ENCODE assay signal across 8 mouse cellular contexts in genomic region chr1:136394506-136394905, GRCm38 (mm10). TPM values are rescaled to one million over a fixed set of nuclear protein-coding genes. Genes with fewer than 3 reads are reported as not detected.
A peak's percentile ranks its signal among the peaks of the same experiment; 100 is the strongest.
DNase-seq lines count a peak whose midpoint lies in the region; ATAC-seq and TF ChIP-seq lines count a peak whose summit lies in the region.

No protein-coding gene starts in this region.

- intact Hi-C loops in heart, postnatal 10 days (cut with DNase I), result no loop called here

- no peak overlapping the region for H3K9ac ChIP-seq in limb, embryonic 14.5 days (ENCODE audit: low read depth, low read length, severe bottlenecking)
- H3K9ac ChIP-seq in neural tube, embryonic 12.5 days, result no peak overlapping the region

- no peak overlapping the region; the same call in 1 of the 2 replicates for H3K4me2 ChIP-seq in limb, embryonic 14.5 days (replicated peaks; ENCODE audit: low read depth, low read length, severe bottlenecking)
- H3K4me2 ChIP-seq in neural tube, embryonic 12.5 days (replicated peaks), result peak overlapping the region; percentile 28

- WGBS in thymus, adult 2 months, result 34% methylated on average over 10 of the region's 10 CpGs
- 42% methylated on average over 10 of the region's 10 CpGs for WGBS in limb, embryonic 14.5 days
- 42% methylated on average over 10 of the region's 10 CpGs for WGBS in neural tube, embryonic 12.5 days

- H3K36me3 ChIP-seq in thymus, adult 2 months (ENCODE audit: control insufficient read depth, insufficient read depth, low read length), result no peaks in the 10 kb centered on the region
- H3K36me3 ChIP-seq in limb, embryonic 14.5 days (ENCODE audit: control insufficient read depth, insufficient read depth, low read length), result no peaks in the 10 kb centered on the region
- H3K36me3 ChIP-seq in neural tube, embryonic 12.5 days, result no peaks in the 10 kb centered on the region

- DNase-seq in thymus, adult 2 months, result peak; percentile 23
- no peak for DNase-seq in thymus, adult 18-20 months
- peak; percentile 63 to 73 for DNase-seq in heart, postnatal 10 days
- DNase-seq in limb, embryonic 14.5 days (ENCODE audit: low spot score), result peak; percentile 89
- no peak for DNase-seq in adipocyte (ENCODE audit: low spot score)
- DNase-seq in urinary bladder, postnatal 10 days (ENCODE audit: low spot score), result no peak

- H3K27me3 ChIP-seq in thymus, adult 2 months (ENCODE audit: control insufficient read depth, insufficient read depth, low read length), result no peaks in the 10 kb centered on the region
- no peaks in the 10 kb centered on the region for H3K27me3 ChIP-seq in limb, embryonic 14.5 days (ENCODE audit: control insufficient read depth, insufficient read depth, low read length)
- H3K27me3 ChIP-seq in neural tube, embryonic 12.5 days (replicated peaks), result no peaks in the 10 kb centered on the region

- no peak for TF ChIP-seq POLR2A in thymus, adult 2 months (IDR thresholded peaks at IDR 0.05; ENCODE audit: control insufficient read depth, extremely low read depth, insufficient read depth, low read length, poor library complexity)
- TF ChIP-seq POLR2A in limb, embryonic 14.5 days (IDR thresholded peaks at IDR 0.05; ENCODE audit: borderline replicate concordance, extremely low read depth, insufficient read depth, insufficient read length), result no peak

- no peak overlapping the region for H3K4me3 ChIP-seq in thymus, adult 2 months (ENCODE audit: control insufficient read depth, insufficient read depth, low read length)
- H3K4me3 ChIP-seq in limb, embryonic 14.5 days (replicated peaks; ENCODE audit: low read length), result no peak overlapping the region
- no peak overlapping the region for H3K4me3 ChIP-seq in neural tube, embryonic 12.5 days

- H3K9me3 ChIP-seq in limb, embryonic 14.5 days (ENCODE audit: control insufficient read depth, low read length), result no peaks in the 10 kb centered on the region
- H3K9me3 ChIP-seq in neural tube, embryonic 12.5 days, result no peaks in the 10 kb centered on the region

- TF ChIP-seq CTCF in thymus, adult 2 months (IDR thresholded peaks at IDR 0.05; ENCODE audit: borderline replicate concordance, control insufficient read depth, extremely low read depth, insufficient read depth, low read length, poor library complexity), result no peak

- H3K4me1 ChIP-seq in thymus, adult 2 months (replicated peaks; ENCODE audit: control insufficient read depth, insufficient read depth, low read length), result no peaks in the 10 kb centered on the region
- no peaks in the 10 kb centered on the region; the same call in 1 of the 2 replicates for H3K4me1 ChIP-seq in limb, embryonic 14.5 days (ENCODE audit: control insufficient read depth, insufficient read depth, low read length)
- no peaks in the 10 kb centered on the region for H3K4me1 ChIP-seq in neural tube, embryonic 12.5 days

- no peak overlapping the region for H3K27ac ChIP-seq in thymus, adult 2 months (ENCODE audit: control insufficient read depth, insufficient read depth, low read length)
- H3K27ac ChIP-seq in limb, embryonic 14.5 days (replicated peaks; ENCODE audit: low read depth, low read length), result no peak overlapping the region
- no peak overlapping the region for H3K27ac ChIP-seq in neural tube, embryonic 12.5 days

- peak; percentile 76 for ATAC-seq in erythroid progenitor cell, adult 5-6 weeks (replicated peaks; ENCODE audit: low FRiP score, poor library complexity, severe bottlenecking)
- peak; percentile 84 for ATAC-seq in limb, embryonic 14.5 days (ENCODE audit: low FRiP score, low read depth)
- no peak for ATAC-seq in neural tube, embryonic 12.5 days (ENCODE audit: low FRiP score, low read depth)

RNA-seq across cellular contexts. Expression of gene Ddx59, which starts 20.6 kb away (rescaled TPM):
- 3.0 and 3.6 TPM in 2 replicates for polyA plus RNA-seq in thymus, adult 2 months (2012; rRNA removed)
- total RNA-seq in erythroid progenitor cell, adult 5-6 weeks (2015; ENCODE audit: low replicate concordance), result 17.3 and 21.4 TPM in 2 replicates
- 16.7 and 21.1 TPM in 2 replicates for total RNA-seq in erythroid progenitor cell, adult 5-6 weeks (2017; ENCODE audit: low replicate concordance)
- total RNA-seq in heart, postnatal 10 days (2021), result 10 to 100 TPM in 1 of 2 experiments, 1 to 10 TPM in 1; 9.5 to 10.1 TPM
- 10.4 and 12.3 TPM in 2 replicates for polyA plus RNA-seq in limb, embryonic 14.5 days (2012; rRNA removed)
- 18.4 and 22.3 TPM in 2 replicates for polyA plus RNA-seq in limb, embryonic 14.5 days (2014; fragmentation: Nextera tagmentation; extraction: Ambion mirVana)
- 16.6 and 19.5 TPM in 2 replicates for polyA plus RNA-seq in neural tube, embryonic 12.5 days (2016; fragmentation: Nextera tagmentation; extraction: Ambion mirVana)

RNA-seq across cellular contexts. Expression of gene Camsap2, which starts 48.6 kb away (rescaled TPM):
- polyA plus RNA-seq in thymus, adult 2 months (2012; rRNA removed), result 7.3 and 13.4 TPM in 2 replicates
- 111 and 128 TPM in 2 replicates for total RNA-seq in erythroid progenitor cell, adult 5-6 weeks (2015; ENCODE audit: low replicate concordance)
- 192 and 194 TPM in 2 replicates for total RNA-seq in erythroid progenitor cell, adult 5-6 weeks (2017; ENCODE audit: low replicate concordance)
- total RNA-seq in heart, postnatal 10 days (2021), result 10 to 100 TPM; 32.5 to 33.9 TPM
- polyA plus RNA-seq in limb, embryonic 14.5 days (2012; rRNA removed), result 13.7 and 15.0 TPM in 2 replicates
- polyA plus RNA-seq in limb, embryonic 14.5 days (2014; fragmentation: Nextera tagmentation; extraction: Ambion mirVana), result 17.2 and 17.7 TPM in 2 replicates
- polyA plus RNA-seq in neural tube, embryonic 12.5 days (2016; fragmentation: Nextera tagmentation; extraction: Ambion mirVana), result 32.2 and 37.9 TPM in 2 replicates

Comparison
In these comparisons a context has a peak if more than half of its experiments do, and no peak if none do; other contexts are left out.
1. DNase-seq: peak in thymus, adult 2 months (single experiment), heart, postnatal 10 days (2 of 2) and limb, embryonic 14.5 days (single experiment); none in thymus, adult 18-20 months (0 of 2), adipocyte (single experiment) and urinary bladder, postnatal 10 days (single experiment).